Mouse (Mus musculus) liver, adult (tissue): ENCODE results near the gene Zfhx3.

ENCODE experiments used
- GATA4 ChIP-seq: IDR thresholded peaks from 2 replicates; pipeline ENCODE4 v1.6.1; 2014; ENCODE audit warnings: mild to moderate bottlenecking, low read length; ENCODE audit not compliant: insufficient replicate concordance

Gene Zfhx3

GRCm38 (mm10) chr8:108910843-108911242, 968.4 kb downstream of the Zfhx3 start:
- TF ChIP-seq GATA4, result no peak

GRCm38 (mm10) chr8:108911511-108911910, 969.1 kb downstream of the Zfhx3 start:
- no peak for TF ChIP-seq GATA4

GRCm38 (mm10) chr8:108912998-108913397, 970.6 kb downstream of the Zfhx3 start:
- TF ChIP-seq GATA4, result no peak

GRCm38 (mm10) chr8:108915425-108915824, 973.0 kb downstream of the Zfhx3 start:
- TF ChIP-seq GATA4, result no peak

- no peak for TF ChIP-seq GATA4
Observed at GRCm38 (mm10) chr8:108915876-108916275, 973.4 kb downstream of the Zfhx3 start.

GRCm38 (mm10) chr8:108920151-108920550, 977.7 kb downstream of the Zfhx3 start:
- no peak for TF ChIP-seq GATA4

GRCm38 (mm10) chr8:108923161-108923560, 980.7 kb downstream of the Zfhx3 start:
- no peak for TF ChIP-seq GATA4

- no peak for TF ChIP-seq GATA4
Observed at GRCm38 (mm10) chr8:108924526-108924925, 982.1 kb downstream of the Zfhx3 start.

GRCm38 (mm10) chr8:108926106-108926505, 983.7 kb downstream of the Zfhx3 start:
- TF ChIP-seq GATA4, result no peak

GRCm38 (mm10) chr8:108930635-108931034, 988.2 kb downstream of the Zfhx3 start:
- no peak for TF ChIP-seq GATA4

GRCm38 (mm10) chr8:108931837-108932236, 989.4 kb downstream of the Zfhx3 start:
- no peak for TF ChIP-seq GATA4

GRCm38 (mm10) chr8:108932729-108933128, 990.3 kb downstream of the Zfhx3 start:
- no peak for TF ChIP-seq GATA4

- TF ChIP-seq GATA4, result no peak
Observed at GRCm38 (mm10) chr8:108935834-108936694, 993.6 kb downstream of the Zfhx3 start.

- TF ChIP-seq GATA4, result no peak
Observed at GRCm38 (mm10) chr8:108936695-108937448, 994.4 kb downstream of the Zfhx3 start.

GRCm38 (mm10) chr8:108937904-108938455, 995.5 kb downstream of the Zfhx3 start:
- no peak for TF ChIP-seq GATA4

GRCm38 (mm10) chr8:108942686-108943085, 1000.2 kb downstream of the Zfhx3 start:
- no peak for TF ChIP-seq GATA4

- no peak for TF ChIP-seq GATA4
Observed at GRCm38 (mm10) chr8:108943132-108943531, 1000.7 kb downstream of the Zfhx3 start.

- TF ChIP-seq GATA4, result no peak
Observed at GRCm38 (mm10) chr8:108944312-108944711, 1001.9 kb downstream of the Zfhx3 start.
